Mouse (Mus musculus) heart, postnatal 0 days (tissue): ENCODE results near the gene Tdrd12.

ENCODE experiments used
- CTCF ChIP-seq: IDR thresholded peaks from 2 replicates; pipeline ENCODE4 v1.5.1; 2016; ENCODE audit warnings: antibody characterized with exemption, control low read depth, low read depth
- EP300 ChIP-seq: IDR thresholded peaks from 2 replicates; pipeline ENCODE4 v1.6.1; 2016; ENCODE audit warnings: antibody characterized with exemption, low read depth

GRCm38 (mm10) chr7:35586055-35586905 is 48.7 kb upstream of the Tdrd12 start, which contains the start of gene Ankrd27:
- TF ChIP-seq CTCF (no peak), EP300 (no peak)
